Mouse (Mus musculus) forebrain, embryonic 10.5 days (tissue): ENCODE results near the gene Cdx2. TPM values are rescaled to one million over a fixed set of nuclear protein-coding genes. Genes with fewer than 3 reads are reported as not detected.

Experiments
- DNase-seq: peaks from one replicate; pipeline ENCODE4 v3.0.0-alpha.2; 2017; ENCODE audit warnings: low spot score; ENCODE audit errors: extremely low spot score
- H3K27ac ChIP-seq: fragments of 300-500 bp; sonication (generic); 2 replicates; pipeline ENCODE4 v1.5.1; 2016; ENCODE audit warnings: mild to moderate bottlenecking
- H3K27me3 ChIP-seq: fragments of 300-500 bp; sonication (generic); 2 replicates; pipeline ENCODE4 v1.6.1; 2016; ENCODE audit warnings: mild to moderate bottlenecking; ENCODE audit not compliant: poor library complexity, severe bottlenecking
- H3K36me3 ChIP-seq: fragments of 300-500 bp; sonication (generic); replicated peaks from 2 replicates; pipeline ENCODE4 v1.6.1; 2016; ENCODE audit warnings: mild to moderate bottlenecking, moderate library complexity
- H3K4me1 ChIP-seq: fragments of 300-500 bp; sonication (generic); 2 replicates; pipeline ENCODE4 v1.6.1; 2016
- H3K4me3 ChIP-seq: fragments of 300-500 bp; sonication (generic); 2 replicates; pipeline ENCODE4 v1.5.1; 2016; ENCODE audit warnings: mild to moderate bottlenecking, moderate library complexity
- H3K9me3 ChIP-seq: fragments of 300-500 bp; sonication (generic); 2 replicates; pipeline ENCODE4 v1.6.1; 2016; ENCODE audit warnings: mild to moderate bottlenecking, moderate library complexity
- WGBS: fragments of 180-500 bp; shearing (Covaris S2); methylation state at CpG from one replicate; pipeline ENCODE4 v1.1.7; 2016; 5-methylcytosine and 5-hydroxymethylcytosine counted together
- microRNA-seq: library from miRNA; unstranded; fragments of <30 nt; microRNA quantifications from one replicate; pipeline ENCODE4, GENCODE M21; 2017
- polyA plus RNA-seq: library from polyadenylated mRNA; unstranded; fragments of >200 nt; fragmentation: Nextera tagmentation; extraction: Ambion mirVana; gene quantifications from 2 replicates; pipeline ENCODE4 v1.2.1, GENCODE M21; 2016

The Cdx2 gene
- polyA plus RNA-seq, 1 experiment from 2014 or later: not detected

DNA sequence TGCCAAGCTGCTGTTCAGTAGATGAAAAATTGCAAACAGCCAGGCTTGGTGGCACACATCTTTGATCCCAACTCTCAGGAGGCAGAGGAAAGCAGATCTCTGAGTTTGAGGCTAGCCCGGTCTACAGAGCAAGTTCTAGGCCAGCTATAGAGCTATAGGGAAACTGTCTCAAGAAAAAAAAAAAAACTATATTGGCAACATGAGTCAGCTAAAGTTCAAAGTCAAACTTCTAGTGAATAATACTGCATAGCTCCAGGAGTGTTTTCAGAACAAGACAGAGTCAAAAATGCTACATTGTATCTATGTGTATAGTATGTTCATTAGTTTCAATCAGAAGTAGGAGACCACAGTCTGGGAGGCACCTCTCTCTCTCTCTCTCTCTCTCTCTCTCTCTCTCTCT is 46.9 kb downstream of the Cdx2 start:
- no peaks in the 10 kb centered on the region for H3K4me1 ChIP-seq
- no peak for DNase-seq
- 88% methylated on average over 1 of the region's 1 CpGs for WGBS
- H3K4me3 ChIP-seq: no peak overlapping the region
- peaks cover 46% of the 10 kb centered on the region for H3K27me3 ChIP-seq
- no peaks in the 10 kb centered on the region for H3K9me3 ChIP-seq
- H3K27ac ChIP-seq: no peak overlapping the region
- H3K36me3 ChIP-seq: no peaks in the 10 kb centered on the region

Small RNA genes lying within 50 kb of the gene (microRNA-seq; reads per million reads assigned to microRNA genes)
- not detected for gene Mir7k

Other genes starting within 250 kb of the Cdx2 start
- gene Lnx2, start 230.7 kb downstream of the Cdx2 start, polyA plus RNA-seq: 8.6 and 9.8 TPM in 2 replicates
- 129 and 132 TPM in 2 replicates for gene Polr1d, start 230.2 kb downstream of the Cdx2 start, polyA plus RNA-seq
- gene Gsx1, start 118.6 kb downstream of the Cdx2 start, polyA plus RNA-seq: 2.4 and 3.0 TPM in 2 replicates
- gene Pdx1, start 37.3 kb downstream of the Cdx2 start, polyA plus RNA-seq: not detected in 2 replicates
- gene Urad, start 15.2 kb upstream of the Cdx2 start, polyA plus RNA-seq: not detected in 2 replicates
- 0.04 TPM in 1 of 2 replicates, not detected in the other for gene Flt3, start 93.2 kb upstream of the Cdx2 start, polyA plus RNA-seq
- gene Pan3, start 122.9 kb upstream of the Cdx2 start, polyA plus RNA-seq: 49.9 and 55.4 TPM in 2 replicates